Mouse (Mus musculus): Measurements from ENCODE around the gene Dlg4. TPM values are rescaled to one million over a fixed set of nuclear protein-coding genes. Genes with fewer than 3 reads are reported as not detected.

Dlg4 gene
- total and polyA plus RNA-seq, 3 experiments: 6.8 to 15.3 (median 7.3) TPM

GRCm38 (mm10) chr11:69983377-69983776 is 33.4 kb upstream of the Dlg4 start:
- TF ChIP-seq TBP (conservative IDR thresholded peaks at IDR 0.05; ENCODE audit: low read depth, low read length): no peak
- TF ChIP-seq POLR2AphosphoS2 (IDR thresholded peaks at IDR 0.05; ENCODE audit: low read depth, low read length): no peak
- no peak for TF ChIP-seq POLR2A (IDR thresholded peaks at IDR 0.05; ENCODE audit: low read depth, low read length)
- no peak for TF ChIP-seq BHLHE40 (IDR thresholded peaks at IDR 0.05; ENCODE audit: low read depth, low read length)
- no peak for TF ChIP-seq EP300 (IDR thresholded peaks at IDR 0.05; ENCODE audit: low read length)
- TF ChIP-seq USF1 (IDR thresholded peaks at IDR 0.05; ENCODE audit: low read depth, low read length): no peak
- no peak for TF ChIP-seq JUN (IDR thresholded peaks at IDR 0.05; ENCODE audit: insufficient read depth, low read depth, low read length)
- Histone ChIP-seq H3K36me3 (replicated peaks in 1 of 2; ENCODE audit: control insufficient read depth in 1 of 2, insufficient read depth in 1 of 2, low read length in 1 of 2) (peaks cover 37 to 59% of the 10 kb centered on the region in 2 experiments), H3K9me3 (replicated peaks; ENCODE audit: low read length) (peaks cover 2% of the 10 kb centered on the region), H3K4me3 (replicated peaks in 1 of 3; ENCODE audit: low read depth in 2 of 3, low read length in 2 of 3, poor library complexity in 1 of 3) (no peak overlapping the region), H3K4me1 (ENCODE audit: control insufficient read depth in 1 of 2, insufficient read depth in 2 of 2) (peaks cover 5 to 32% of the 10 kb centered on the region in 2 experiments), H3K79me2 (replicated peaks; ENCODE audit: control insufficient read depth, extremely low read depth, insufficient read depth, poor library complexity, severe bottlenecking) (peaks cover 43% of the 10 kb centered on the region), H3K27me3 (replicated peaks) (no peaks in the 10 kb centered on the region), H3K9ac (ENCODE audit: insufficient read depth, low read depth) (0 out of 2 replicates have a peak overlapping the region, but pooled peaks have one; percentile 89), H3K4me2 (ENCODE audit: insufficient read depth, low read depth, poor library complexity, severe bottlenecking) (0 out of 2 replicates have a peak overlapping the region, but pooled peaks have one; percentile 91), H3K27ac (ENCODE audit: insufficient read depth, low read depth) (no peak overlapping the region)
- in situ Hi-C loops (cut with MboI; ENCODE audit: low pct_ligation_motif_present, low pct_unique_long_range_greater_than_20kb, low sequenced_read_pairs) (no loop called here), dilution Hi-C loops (cut with MboI; ENCODE audit: extremely low pct_ligation_motif_present, extremely low pct_unique_long_range_greater_than_20kb, low sequenced_read_pairs) (no loop called here)
- DNase-seq (ENCODE audit: extremely low read depth): no peak

DNA sequence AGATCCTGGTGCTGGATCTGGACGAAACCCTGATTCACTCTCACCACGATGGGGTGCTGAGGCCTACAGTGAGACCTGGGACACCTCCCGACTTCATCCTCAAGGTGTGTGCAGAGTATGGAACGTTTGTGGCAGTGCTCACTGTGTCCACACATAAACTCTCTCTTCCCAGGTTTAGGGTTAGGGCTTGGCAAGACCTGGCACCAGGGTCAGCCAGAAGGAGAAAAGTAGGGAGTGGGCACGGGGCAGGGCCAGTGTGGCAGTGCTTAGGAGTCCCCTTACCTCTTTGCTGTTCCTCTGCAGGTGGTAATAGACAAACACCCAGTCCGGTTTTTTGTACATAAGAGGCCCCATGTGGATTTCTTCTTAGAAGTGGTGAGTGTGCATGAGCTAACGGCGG is 32.3 kb upstream of the Dlg4 start:
- no peak for TF ChIP-seq IRF4 (IDR thresholded peaks at IDR 0.05; ENCODE audit: low read depth, low read length)
- TF ChIP-seq ZNF384 (IDR thresholded peaks at IDR 0.05; ENCODE audit: low read depth, low read length): no peak
- no peak for TF ChIP-seq HCFC1 (IDR thresholded peaks at IDR 0.05; ENCODE audit: low read depth, low read length)
- no peak for TF ChIP-seq NELFE (IDR thresholded peaks at IDR 0.05; ENCODE audit: low read depth, low read length)
- TF ChIP-seq ETS1 (conservative IDR thresholded peaks at IDR 0.05; ENCODE audit: low read depth, low read length): no peak
- TF ChIP-seq RAD21 (IDR thresholded peaks at IDR 0.05; ENCODE audit: low read depth, low read length): no peak
- no peak for TF ChIP-seq JUN (IDR thresholded peaks at IDR 0.05; ENCODE audit: insufficient read depth, low read depth, low read length)
- TF ChIP-seq MAFK (IDR thresholded peaks at IDR 0.05; ENCODE audit: insufficient replicate concordance, low read length): no peak
- TF ChIP-seq POLR2A (IDR thresholded peaks at IDR 0.05; ENCODE audit: low read depth, low read length): no peak

More for the DNA sequence above, 32.3 kb upstream of the Dlg4 start:
- Histone ChIP-seq H3K4me1 (ENCODE audit: control insufficient read depth in 1 of 2, insufficient read depth in 2 of 2) (peaks cover 5 to 22% of the 10 kb centered on the region in 2 experiments), H3K4me3 (replicated peaks in 1 of 3; ENCODE audit: low read depth in 2 of 3, low read length in 2 of 3, poor library complexity in 1 of 3) (no peak overlapping the region), H3K27ac (ENCODE audit: insufficient read depth, low read depth) (no peak overlapping the region), H3K79me2 (replicated peaks; ENCODE audit: control insufficient read depth, extremely low read depth, insufficient read depth, poor library complexity, severe bottlenecking) (peaks cover 35% of the 10 kb centered on the region), H3K9ac (ENCODE audit: insufficient read depth, low read depth) (no peak overlapping the region), H3K4me2 (ENCODE audit: insufficient read depth, low read depth, poor library complexity, severe bottlenecking) (no peak overlapping the region), H3K36me3 (replicated peaks in 1 of 2; ENCODE audit: control insufficient read depth in 1 of 2, insufficient read depth in 1 of 2, low read length in 1 of 2) (peaks cover 47 to 64% of the 10 kb centered on the region in 2 experiments), H3K27me3 (replicated peaks) (no peaks in the 10 kb centered on the region), H3K9me3 (replicated peaks; ENCODE audit: low read length) (no peaks in the 10 kb centered on the region)
- in situ Hi-C loops (cut with MboI; ENCODE audit: low pct_ligation_motif_present, low pct_unique_long_range_greater_than_20kb, low sequenced_read_pairs): no loop called here
- dilution Hi-C loops (cut with MboI; ENCODE audit: extremely low pct_ligation_motif_present, extremely low pct_unique_long_range_greater_than_20kb, low sequenced_read_pairs): no loop called here
- DNase-seq (ENCODE audit: extremely low read depth): no peak

Measured in CH12.LX (cell line).